7 mouse cellular contexts compared by ENCODE assay signal in genomic region chr16:97533126-97533525, GRCm38 (mm10).
"Had no signal": no experiment of that assay in that cellular context is flagged by ENCODE, and none has a peak within 500 bp of the region (broad histone marks: within the 10 kb centered on the region; RNA-seq: fewer than 3 reads in every experiment).

No protein-coding gene starts in this region.

- DNase-seq: kidney, adult 2 months; kidney, postnatal 25 days; layer of hippocampus, postnatal 36 days; left cerebral cortex, postnatal 4 days; liver, postnatal 0 days; lung, embryonic 14.5 days; thymus, postnatal 4 days had no signal
